Mouse (Mus musculus): ENCODE results near the gene Vmn1r239-ps.
"Not testable (repeated sequence)": the region's sequence is repeated elsewhere in the genome, so short reads cannot be mapped to it uniquely, and the experiment has no call there.

The Vmn1r239-ps gene

GRCm38 (mm10) chrX:147453610-147454009 is at the start of gene Vmn1r239-ps:
Gene Vmn1r239-ps, minus strand, starts transcription at chrX:147453710.
- not testable (repeated sequence) for DNase-seq (ENCODE audit: extremely low spot score)

DNA sequence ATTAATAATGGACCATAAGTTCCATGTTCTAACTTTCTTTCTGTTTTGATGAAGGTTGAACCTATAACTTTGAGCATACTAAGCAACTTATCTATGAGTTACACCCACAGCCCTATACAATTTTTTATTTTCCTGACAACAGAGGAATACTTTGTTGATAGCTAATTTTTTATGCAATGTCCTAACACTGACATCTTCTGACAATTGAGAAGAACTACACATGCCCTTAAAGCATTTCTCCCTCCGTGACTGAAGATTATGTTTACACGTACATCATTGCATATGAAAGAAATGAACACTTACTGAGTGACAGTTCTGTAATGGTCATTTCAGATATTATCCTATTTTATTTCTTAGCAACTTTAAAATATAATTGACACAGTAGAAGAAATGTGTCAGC is 36.0 kb upstream of the Vmn1r239-ps start:
- no peak for DNase-seq (ENCODE audit: extremely low spot score)

DNA sequence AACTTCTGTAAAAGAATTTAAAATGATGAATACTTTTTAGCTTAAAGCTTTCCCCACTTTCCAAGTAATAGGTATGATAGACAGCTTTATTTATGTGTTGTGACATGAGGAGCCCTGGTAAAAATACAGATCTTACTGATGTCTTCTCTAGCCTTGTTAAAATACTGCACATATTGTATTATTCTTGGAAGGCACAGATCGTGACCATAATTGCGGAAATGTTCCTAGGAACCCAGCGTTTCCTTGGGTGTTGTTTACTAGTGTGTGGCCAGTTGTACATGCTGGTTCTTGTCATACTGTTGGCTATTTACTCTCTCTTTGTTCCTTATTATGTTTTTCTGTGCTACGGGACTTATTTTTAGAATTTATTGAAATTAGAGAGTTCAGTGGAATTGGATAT is 10.1 kb downstream of the Vmn1r239-ps start:
- DNase-seq (ENCODE audit: extremely low spot score) = no peak

- no peak for DNase-seq (ENCODE audit: extremely low spot score)
Measured at GRCm38 (mm10) chrX:147435400-147435799, 18.1 kb downstream of the Vmn1r239-ps start.

- no peak for DNase-seq (ENCODE audit: extremely low spot score)
Measured at GRCm38 (mm10) chrX:147429753-147430152, 23.8 kb downstream of the Vmn1r239-ps start.

GRCm38 (mm10) chrX:147429129-147429528 is 24.4 kb downstream of the Vmn1r239-ps start, which contains the start of gene Il13ra2:
Gene Il13ra2, minus strand, starts transcription at chrX:147429192.
- DNase-seq (ENCODE audit: extremely low spot score) = no peak

All from embryo, embryonic 9.5 days (tissue).